Mouse (Mus musculus) c-Kit-positive CD71-positive TER-119-negative erythroid progenitor cells, embryonic 14.5 days (primary cell): ENCODE results near the gene Pqlc2.

Experiments
- DNase-seq: peaks from one replicate; pipeline ENCODE4 v3.0.0-alpha.2; 2013; ENCODE audit warnings: low read depth

The Pqlc2 gene

DNA sequence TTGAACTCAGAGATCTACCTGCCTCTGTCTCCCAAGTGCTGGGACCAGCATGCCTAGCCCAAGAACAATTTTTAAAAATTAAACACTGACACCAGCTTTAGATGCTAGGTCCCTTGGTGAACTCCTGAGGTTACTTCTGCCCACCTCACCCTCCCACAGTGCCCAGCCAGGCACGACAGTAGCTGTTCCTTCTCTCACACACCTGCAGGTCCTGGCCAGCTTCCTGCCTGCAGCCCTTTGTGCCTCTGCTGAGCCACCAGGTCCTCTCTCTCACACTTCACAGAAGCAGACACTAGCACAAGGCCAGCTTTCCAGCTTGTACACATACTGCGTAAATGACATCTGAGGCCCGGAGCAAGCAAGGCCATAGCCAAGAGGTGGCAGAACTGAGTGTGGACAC, 5.0 kb downstream of the Pqlc2 start:
- DNase-seq = no peak

DNA sequence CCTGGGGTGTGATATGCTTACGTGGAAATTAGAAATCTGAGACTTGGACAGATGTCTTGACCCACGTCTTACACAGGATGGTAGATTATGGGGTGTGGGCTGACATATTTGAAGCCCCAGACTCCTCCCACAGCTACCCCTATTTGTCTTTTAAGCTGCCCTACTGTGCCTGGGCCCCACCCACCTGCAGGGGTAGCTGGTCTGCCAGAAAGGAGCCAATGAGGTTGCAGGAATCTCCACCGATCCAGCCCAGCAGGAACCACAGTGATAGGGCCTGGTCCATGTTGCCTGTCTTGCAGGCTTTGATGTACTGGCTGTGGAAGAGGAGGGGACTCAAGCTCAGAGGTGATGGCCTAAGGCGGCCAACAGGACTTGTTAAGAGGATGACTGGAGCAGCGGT, 8.3 kb downstream of the Pqlc2 start:
- no peak for DNase-seq

DNA sequence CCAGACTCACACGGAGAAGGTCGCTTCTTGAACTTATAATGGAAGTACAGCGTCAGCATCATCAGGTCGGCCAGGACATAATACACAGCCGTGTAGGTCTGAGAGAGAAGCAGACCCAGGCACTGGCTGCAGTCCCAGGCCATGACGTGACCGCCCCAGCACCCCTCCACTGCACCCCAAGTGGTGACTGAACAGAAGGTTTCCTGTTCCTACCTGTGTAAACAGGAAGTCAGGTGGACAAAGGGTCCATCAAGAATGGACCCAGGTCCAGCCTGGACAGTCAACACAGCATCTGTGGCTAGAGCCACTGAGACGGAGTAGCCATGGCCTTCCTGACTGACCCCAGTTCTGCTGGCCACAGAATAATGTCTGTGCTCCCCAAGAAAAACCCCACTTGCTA, 8.7 kb downstream of the Pqlc2 start:
- DNase-seq = no peak

DNA sequence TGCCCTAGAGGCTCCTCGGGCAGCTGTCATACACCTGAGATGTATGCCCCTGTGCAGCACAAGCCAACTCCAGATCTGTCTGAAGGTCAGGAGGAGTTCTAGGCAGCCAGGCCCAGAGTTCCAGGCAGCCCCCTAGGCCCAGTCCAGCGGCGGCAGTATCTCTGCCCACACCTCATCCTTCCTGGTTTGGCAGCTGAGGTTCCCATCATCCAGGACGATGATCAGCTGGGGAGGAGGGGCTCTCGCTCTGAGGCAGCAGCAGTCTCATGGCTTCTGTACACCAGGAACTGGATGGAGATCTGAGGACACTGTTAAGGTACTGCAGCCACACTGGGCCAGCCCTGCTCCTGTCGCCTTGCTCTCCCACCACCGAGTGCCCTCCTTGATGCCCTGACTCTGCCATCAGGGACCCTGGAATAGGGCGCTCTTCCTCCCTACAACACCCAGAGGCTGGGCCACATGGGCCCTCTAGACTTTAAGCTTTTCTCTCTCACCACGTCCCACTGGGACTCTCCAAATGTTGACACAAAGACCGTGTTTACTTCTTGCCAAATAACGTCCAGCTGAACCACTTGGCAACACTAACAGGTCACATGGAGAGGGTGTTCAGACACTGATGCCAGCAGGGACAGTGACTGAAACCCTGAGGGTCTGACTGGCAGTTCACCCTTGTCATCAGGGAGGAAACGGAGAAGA, 11.7 kb downstream of the Pqlc2 start:
- no peak for DNase-seq

DNA sequence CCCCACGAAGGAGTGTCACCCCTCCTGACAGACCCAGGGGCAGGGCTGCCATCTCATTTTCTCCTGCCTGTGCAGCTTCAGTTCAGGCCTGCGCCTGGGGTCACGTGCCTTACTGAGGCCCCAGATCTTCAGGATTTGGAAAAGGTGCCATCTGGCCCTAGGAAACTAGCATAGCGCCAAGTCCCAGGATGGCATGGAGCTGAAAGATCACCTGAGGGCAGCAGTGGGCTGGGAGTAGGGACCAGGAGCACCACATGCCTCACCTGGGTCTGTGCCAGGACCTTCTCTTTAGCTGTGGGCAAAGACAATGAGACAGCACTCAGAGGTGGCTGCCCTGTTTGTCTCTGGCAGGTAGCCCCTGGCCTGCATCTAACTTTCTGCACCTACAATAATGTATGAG, 12.9 kb downstream of the Pqlc2 start:
- no peak for DNase-seq

DNA sequence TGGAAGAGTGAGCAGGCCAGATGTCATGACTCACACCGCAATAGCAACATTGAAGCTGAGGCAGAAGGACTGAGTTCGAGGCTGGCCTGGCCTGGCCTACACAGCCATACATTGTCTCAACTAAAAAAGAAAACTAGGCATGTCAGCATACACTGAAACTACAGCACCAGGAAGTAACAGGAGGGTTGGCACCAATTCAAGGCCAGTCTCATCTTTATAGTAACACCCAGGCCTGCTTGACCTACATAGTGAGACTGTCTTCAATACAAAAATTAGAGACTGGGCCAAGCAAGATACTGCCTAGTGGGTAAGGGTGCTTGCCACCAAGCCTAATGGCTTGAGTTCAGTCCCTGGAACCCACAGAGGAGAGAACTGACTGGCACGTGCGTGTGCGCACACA, 18.5 kb downstream of the Pqlc2 start:
- DNase-seq = no peak

DNA sequence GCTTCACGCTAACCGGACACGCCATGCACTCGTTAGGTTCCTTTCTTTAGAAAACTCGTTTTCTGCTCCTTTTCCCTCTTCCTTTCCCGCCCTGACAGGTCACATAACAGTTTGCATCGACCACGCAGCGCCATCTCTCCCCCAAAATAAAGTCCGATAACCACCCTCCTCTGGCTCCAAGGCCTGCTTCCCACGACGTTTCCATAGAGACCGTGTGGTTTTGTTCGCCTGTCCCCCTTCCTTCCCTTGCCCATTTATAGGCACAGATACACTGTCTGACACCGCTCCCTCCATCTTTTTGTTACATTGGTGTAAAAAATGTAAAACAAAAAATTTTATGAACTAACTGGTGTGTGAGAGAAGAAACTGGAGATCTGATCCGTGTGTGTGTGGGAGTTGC, 19.4 kb downstream of the Pqlc2 start:
- DNase-seq = no peak

DNA sequence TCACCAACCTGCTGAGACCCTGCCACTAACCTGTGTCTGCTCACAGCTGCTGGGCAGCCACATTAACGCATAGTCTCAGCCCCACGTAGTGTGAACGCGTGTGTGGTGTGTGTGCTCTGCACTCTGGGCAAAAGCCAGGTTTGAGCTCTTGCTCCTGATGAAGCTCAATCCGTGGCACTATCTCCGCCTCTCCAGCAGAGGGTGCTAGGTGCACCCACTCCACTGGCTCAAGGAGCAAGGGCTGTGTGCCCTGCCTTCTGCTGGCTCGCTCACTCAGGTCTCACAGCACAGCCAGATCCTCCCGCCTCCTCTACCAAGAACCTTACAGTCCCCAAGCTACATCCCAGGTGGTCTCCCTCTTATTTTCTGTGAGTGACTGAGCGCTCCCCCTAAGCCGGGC, 21.5 kb downstream of the Pqlc2 start:
- peak; percentile 34 for DNase-seq

DNA sequence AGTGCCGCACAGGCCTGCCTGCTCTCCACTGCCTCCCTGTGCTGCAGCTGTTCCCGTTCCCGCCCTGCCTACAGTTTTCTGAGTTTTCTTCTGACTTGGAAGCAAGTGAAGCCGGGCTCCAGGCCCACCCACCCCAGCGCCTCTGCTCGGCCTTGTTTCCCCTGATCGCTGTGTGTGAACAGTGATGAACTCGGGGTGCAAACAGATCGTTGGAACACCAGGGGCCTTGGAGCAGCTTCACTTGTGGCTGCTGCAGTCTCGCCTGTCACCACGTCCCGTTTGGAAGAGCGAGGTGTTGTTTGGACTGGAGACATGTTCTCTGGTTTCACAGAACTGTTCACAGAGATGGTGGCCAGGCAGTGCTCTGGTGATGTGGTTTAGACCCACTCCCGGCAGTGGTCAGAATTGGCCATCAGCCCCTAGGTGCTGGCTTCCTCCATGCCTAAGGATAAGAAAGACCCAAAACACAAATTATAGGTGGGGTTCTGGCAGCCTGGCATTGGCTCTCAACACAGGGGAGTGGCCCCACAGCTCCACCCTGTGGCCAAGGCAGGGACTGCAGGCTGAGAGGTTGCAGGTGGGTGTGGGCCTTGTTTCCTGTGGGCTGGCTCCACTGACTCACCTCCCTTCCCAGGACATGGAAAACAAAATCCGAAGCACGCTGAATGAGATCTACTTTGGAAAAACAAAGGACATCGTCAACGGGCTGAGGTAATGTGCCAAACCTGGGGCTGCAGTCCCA, 23.2 kb downstream of the Pqlc2 start:
- DNase-seq = peak; percentile 51

DNA sequence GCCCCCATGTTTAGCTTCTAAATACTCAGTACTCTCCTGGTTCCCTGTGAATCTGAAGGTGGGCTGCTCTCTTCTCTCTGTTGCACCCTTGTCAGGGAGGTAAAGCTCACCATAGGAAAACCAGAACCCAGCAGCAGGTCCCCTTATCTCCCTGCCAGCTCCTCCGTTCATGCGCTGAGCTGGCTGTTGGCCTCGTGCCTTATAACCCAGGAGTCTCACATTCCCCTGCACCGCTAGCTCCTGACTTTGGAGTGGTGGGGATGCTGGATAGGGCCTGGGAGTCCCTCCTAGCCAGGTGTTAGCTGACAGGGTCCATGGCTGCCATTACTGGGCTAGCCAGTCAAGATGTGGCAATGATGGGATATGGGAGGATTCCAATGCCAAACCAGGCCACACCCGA, 24.3 kb downstream of the Pqlc2 start:
- no peak for DNase-seq

DNA sequence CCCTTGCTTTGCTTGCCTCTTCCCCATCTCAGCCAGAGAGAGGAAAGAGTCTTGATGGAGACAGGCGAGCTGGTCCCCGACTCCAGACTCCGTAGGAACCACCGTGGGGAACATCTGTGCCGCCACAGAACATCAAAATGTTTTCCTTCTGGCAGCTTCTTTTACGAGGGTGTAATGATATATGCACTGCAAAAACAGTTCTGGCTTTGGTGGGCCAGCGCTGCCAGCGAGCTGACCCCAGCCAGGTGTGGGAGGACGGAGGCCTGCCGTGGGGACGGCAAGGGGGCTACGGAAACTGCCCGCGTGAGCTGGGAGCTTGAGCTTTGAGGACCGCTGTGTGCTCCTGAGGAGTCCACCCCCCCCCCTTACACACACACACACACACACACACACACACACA, 25.6 kb downstream of the Pqlc2 start:
- no peak for DNase-seq

DNA sequence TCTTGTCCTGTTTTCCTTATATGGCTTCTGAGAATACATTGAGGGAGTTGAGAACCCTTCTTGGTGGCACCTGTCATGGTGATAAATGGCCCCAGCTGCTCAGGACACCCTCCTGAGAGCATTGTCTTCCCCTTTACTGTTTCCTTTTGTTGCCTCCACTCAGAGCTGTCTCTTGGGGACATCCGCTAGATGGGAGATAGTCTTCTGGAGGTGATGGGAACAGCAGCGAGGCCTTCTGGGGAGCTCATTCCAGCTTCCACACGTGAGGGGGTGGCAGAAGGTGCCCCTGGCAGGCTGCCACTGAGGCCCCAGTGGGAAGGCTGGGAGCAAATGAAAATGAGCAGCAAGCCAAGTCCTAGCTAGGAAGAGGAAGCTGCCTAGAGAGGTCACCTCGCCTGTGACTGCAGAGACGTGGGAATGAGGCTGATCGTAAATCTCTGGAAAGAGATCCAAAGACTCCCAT, 27.5 kb downstream of the Pqlc2 start:
- DNase-seq = no peak

DNA sequence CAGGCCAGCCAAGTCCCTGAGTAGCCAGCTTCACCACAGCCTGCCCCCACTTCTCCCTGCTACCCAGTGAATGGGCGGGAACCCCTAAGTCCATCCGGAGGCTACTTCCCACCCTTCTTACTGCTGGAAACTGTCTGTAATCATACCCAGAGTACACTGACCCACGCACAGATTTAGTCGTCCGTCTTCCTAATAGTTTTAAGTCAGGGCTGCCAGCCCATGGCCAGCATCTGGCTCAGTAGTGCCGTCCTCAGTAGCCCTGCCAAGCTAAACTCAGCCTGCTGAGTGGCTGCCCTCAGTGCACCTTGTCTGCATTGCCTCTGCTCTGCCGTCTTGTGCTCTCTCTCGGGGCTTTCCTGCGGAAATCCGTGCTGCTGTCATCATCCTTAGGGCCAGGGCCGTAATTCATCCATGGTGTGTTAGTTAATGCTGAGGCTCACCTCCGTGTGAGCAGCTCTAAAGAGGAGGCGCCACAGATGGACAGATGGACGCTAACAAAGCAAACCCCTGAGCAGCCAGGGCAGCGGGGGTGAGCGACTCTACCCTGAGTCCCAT, 28.6 kb downstream of the Pqlc2 start:
- no peak for DNase-seq

DNA sequence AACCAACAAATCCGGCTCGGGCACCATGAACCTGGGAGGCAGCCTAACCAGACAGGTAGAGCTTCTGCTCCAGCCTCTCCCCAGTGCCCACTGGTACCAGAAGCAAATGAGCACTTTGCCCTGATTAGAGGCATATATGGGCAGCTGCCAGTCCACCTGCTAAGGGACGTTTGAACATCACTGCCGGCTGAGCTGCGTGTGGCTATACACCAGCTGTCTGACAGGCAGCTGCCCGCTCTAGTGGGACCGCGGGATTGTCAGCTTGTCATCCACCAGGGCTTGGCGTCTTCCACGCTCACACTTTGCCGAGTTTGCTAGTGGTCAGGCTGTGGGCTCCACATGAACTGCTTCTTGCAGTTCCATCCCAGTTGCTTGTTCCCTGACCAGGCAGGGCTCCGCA, 30.0 kb downstream of the Pqlc2 start:
- DNase-seq = no peak

DNA sequence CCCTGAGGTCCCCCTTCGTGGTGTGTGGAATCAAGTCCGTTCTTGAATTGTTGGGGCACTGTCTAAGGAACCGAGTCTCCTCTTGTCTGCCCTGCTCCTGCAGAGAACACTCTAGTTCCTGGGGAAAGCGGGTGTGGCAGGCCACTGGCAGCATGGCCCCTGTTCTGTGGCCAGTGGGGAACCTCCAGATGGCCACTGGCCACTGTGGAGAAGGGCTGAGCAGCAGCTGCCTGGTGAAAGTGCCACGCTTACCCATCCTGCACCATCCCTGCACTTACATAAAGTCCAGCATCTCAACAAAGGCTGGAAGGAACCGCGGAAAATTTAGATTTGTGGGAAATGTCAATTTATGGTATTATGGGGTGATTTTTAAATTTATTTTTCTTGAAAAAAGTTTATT, 34.1 kb downstream of the Pqlc2 start:
- DNase-seq = no peak

DNA sequence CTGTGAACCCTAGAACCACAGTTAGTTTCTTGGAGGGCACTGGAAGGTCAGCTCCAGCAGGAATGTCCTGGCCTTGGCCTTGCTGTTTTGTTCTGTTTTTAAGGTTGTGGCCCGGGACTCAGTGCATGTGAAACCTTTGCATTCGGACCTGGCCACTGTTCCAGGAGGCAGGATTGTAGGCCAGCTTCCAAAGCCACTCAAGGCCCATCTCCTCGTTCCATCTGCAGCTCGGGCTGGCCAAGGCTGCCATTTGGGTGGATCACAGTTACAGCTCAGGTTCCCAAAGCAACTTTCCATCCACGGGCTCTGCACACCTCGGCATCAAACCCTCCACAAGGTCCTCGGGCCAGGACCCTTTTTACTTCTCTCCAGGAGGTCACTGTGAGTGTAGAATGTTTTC, 35.9 kb downstream of the Pqlc2 start:
- no peak for DNase-seq

DNA sequence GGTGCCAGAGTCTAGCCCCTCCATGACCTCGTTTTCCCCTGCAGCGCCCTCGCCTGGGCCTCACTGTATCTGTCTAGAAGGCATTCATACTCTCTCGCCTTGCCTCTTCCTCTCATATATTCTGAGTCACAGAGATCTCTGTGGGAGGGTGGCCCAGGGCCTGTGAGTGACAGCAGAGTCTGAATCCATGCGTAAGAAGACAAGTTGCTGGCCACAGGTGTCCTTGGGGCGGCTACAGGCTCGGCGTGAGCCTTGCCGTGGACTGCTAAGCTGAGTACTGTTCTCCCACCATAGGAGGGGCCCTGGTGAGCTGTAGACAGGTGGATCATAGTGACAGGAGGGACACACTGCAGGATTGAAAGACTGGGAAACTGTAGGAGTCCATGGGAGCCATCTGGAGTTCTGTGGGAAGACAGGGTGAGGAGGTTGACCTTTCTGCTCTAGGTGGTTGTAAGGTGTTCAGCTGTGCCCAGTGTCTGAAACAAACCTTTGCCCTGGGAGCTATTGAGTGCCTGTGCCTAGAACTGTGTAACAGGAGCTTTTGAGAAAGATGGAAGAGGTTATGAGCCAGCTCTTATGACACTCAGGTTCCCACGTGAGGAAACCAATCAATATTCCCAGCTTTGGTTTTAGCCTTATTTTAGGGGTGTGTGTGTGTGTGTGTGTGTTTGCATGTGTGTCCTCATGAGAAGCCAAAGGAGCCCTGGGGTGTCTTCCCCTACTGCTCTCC, 37.4 kb downstream of the Pqlc2 start:
- no peak for DNase-seq

DNA sequence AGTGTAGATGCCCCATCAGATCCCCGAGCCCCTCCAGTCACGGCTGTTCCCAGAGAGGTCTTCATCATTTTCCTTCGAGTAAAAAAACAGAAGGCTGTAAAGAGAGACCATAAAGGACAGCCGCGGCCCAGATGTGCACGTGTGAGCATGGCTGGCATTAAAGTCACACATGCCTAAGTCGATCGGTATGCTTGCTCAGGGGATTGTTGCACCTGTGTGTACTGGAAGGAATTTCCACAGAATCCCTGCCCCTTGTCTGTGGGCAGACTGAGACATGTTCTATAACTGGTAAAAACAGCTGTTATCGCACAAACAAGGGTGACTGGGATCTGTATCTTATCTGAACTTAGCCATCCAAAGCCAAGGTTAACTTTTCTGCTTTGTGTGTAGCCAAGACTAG, 38.9 kb downstream of the Pqlc2 start:
- no peak for DNase-seq

DNA sequence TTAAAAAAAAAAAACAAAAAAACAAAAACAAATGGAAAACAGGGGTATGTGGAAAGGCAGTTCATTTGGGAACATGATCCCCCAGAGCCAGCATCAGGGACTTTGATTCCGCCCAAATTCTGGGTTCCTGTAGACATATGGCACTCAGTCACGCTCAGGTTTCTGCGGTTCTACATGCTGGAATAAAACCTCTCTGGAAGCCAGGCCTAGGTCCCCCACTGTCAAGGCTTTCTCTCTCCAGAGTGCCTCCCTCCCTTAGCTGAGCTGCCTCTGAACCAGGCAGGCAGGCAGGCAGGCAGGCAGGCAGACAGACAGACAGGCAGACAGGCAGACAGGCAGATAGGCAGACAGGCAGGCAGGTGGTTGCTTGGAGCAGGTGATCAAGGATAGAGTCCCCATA, 40.3 kb downstream of the Pqlc2 start:
- DNase-seq = no peak

DNA sequence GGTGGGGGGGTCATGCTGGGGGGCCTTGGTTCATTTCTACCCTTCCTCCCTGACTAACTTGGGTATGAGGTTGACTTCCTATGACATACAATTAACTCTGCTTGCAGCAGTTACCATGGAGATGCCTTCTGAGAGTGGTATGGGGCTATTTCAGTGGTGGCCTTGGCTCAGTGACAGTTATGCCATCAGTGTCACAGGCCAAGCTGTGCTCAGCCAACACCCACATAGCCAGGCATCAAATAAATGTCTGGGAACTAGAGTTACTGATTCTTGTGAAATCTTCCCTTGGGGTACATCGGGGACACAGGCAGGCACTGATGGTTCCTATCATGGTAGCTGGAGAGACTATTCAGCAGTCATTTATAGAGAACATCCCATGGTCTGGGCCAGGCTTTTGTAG, 42.3 kb downstream of the Pqlc2 start:
- DNase-seq = no peak

DNA sequence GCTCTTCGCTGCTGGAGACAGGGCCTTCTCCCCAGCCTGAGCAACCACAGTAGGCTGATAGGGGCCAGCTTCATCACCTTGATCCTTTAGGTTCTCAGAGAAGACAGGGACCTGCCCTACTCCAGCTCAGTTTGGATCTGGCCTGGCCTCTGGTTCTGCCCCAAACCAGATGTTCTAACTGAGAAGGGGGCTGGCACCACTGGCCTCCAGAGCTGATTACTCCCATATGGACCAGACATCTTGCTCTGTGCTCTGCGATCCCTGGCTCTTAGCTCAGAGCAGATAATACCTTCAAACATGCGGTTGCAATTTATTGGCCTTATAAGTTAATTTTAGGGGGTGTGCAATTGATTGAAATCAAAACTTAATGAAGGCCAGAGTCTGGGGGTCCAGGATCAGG, 43.2 kb downstream of the Pqlc2 start:
- DNase-seq = no peak

DNA sequence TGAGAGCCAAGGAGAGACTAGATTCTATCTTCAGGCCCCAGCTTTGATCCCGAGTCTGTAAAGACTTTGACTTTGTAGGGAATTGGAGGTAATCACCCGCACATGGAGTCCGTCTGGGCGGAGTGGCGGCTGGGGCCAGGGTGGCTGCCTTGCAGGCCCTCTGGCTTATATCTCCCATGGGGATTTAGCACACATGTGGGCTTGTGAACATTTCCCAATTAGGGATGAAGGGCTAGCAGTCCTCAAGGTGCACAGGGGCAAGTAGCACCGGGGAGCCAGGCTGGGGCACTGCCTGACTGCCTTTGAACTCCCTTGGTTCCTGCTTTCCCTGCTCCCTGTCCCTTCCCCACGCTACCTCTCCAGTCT, 44.0 kb downstream of the Pqlc2 start:
- no peak for DNase-seq
